Mouse (Mus musculus) embryo, embryonic 11.5 days (tissue): ENCODE data around the gene Adh6a.
"Not testable (repeated sequence)": the region's sequence is repeated elsewhere in the genome, so short reads cannot be mapped to it uniquely, and the experiment has no call there.

ENCODE experiments used
- DNase-seq: peaks from one replicate; pipeline ENCODE4 v3.0.0-alpha.2; 2012; ENCODE audit warnings: low read depth, low spot score

Adh6a gene

DNA sequence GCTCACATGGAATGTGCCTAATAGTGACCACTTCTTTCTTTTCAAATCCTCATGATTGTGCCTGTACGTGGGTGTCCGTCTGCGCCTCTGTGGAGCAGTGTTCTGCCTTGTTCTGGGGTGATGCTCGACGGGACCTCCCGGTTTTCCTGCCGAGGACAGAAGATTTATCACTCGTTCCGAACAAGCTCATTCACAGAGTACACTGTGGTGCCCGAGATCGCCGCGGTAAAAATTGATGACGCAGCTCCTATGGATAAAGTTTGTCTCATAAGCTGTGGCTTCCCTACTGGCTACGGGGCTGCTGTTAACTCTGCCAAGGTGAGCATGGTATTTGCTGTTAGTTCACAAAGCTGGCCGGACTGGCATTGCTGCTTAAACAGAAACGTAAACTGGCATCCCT is 11.9 kb downstream of the Adh6a start:
- no peak for DNase-seq

DNA sequence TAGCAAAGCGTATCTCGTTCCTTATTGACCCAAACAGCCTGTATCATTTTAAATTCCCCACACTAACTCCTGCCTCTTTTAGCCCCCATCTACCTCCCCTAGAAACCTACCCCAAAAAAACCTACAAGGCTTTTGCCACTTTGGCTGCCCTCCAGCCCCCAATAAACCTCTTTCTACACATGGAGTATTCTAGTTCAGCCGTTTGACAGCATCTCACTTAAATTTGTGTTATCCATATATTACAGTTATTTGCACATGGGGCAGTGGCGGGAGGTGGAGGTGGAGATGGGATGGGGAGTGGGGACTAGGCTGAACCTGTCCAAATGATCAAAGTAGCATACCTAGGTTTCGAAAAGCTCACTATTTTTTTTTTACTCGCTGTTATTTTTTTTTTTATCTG is 12.4 kb downstream of the Adh6a start:
- DNase-seq = no peak

DNA sequence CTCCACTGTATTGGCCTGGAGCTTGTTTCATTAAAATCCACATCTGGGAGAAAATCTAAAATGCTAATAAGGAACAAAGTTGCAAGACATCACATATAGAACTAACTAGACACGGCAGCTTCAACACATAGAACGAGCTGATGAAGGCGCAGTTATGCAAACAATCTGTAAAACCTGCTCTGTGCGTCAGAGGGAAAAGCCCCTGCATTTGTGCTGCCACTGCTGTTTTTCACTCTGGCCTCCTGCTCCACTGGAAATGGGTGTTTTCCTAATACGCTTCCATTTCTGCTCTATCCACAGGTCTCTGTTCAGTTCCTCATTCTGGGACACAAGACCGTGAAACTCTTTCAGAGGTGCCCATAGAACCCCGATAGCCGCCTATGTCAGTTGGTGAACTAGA is 20.8 kb downstream of the Adh6a start:
- DNase-seq = no peak

GRCm38 (mm10) chr3:138334320-138334719 is 21.2 kb downstream of the Adh6a start:
- DNase-seq = no peak

DNA sequence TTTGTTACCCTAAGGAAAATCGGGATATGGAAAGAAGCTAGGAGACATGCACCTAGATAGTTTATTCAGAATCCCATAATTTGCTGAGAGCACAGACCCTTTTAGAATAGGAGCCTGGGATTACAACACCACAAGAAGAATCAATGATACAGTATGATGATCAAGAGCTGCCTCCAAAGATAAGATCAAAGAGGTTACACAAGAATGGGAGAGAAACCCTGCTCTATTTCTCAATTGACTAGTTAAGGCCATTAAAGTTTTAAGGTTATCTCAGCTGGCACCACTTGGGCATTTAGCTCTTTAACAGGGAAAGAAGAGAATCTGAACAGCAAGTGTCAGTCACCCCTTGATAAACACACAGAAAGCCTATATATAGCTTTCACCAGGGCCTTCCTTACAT is 22.5 kb downstream of the Adh6a start:
- no peak for DNase-seq

GRCm38 (mm10) chr3:138336104-138336754 is 23.1 kb downstream of the Adh6a start:
- DNase-seq = no peak

- no peak for DNase-seq
Observed at GRCm38 (mm10) chr3:138341471-138341870, 28.4 kb downstream of the Adh6a start, which contains the start of gene Adh6b. TSS of gene Adh6b (plus strand) at chr3:138341775.

DNA sequence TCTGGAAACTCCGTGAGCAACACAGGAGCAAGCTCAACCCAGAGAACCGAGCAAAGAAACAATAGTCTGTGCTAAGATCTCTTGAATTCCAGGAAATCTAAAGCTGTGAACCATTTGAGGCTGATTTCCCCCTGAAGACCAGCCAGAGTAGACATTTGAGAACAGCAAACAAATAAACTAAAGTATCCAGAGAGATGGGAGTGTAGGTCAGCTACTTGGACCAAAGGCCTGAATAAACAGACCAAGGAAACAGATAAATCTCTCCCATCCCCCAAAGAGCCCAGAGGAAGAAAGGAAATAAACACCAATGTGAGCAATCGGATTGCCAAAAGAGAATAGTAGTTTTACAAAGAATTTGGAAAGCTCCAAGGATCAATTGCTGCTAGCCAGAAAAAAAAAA is 34.0 kb downstream of the Adh6a start:
- no peak for DNase-seq

GRCm38 (mm10) chr3:138352012-138352809 is 39.1 kb downstream of the Adh6a start:
- no peak for DNase-seq

- DNase-seq = no peak
Observed at GRCm38 (mm10) chr3:138358856-138359255, 45.8 kb downstream of the Adh6a start.

- no peak for DNase-seq
Observed at GRCm38 (mm10) chr3:138360721-138361120, 47.6 kb downstream of the Adh6a start.

DNA sequence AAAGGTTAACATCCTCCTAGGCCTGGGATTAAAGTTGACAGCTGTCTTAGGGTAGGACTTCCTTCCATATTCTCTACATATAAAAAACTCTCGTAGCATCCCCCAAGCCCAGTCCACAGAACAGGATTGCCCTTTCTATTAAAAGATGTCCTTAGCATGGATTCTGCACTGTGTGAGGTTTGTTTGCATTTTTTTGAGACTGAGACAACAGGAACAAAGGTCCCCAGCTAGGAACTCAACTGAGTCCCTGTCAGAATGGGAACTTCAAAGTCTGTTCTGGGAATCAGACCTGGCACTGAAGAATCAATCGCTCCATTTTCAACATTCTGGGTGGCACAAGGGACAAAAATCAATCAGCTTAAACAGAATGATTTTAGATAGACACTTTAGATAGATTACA is 49.8 kb downstream of the Adh6a start:
- DNase-seq = no peak

DNA sequence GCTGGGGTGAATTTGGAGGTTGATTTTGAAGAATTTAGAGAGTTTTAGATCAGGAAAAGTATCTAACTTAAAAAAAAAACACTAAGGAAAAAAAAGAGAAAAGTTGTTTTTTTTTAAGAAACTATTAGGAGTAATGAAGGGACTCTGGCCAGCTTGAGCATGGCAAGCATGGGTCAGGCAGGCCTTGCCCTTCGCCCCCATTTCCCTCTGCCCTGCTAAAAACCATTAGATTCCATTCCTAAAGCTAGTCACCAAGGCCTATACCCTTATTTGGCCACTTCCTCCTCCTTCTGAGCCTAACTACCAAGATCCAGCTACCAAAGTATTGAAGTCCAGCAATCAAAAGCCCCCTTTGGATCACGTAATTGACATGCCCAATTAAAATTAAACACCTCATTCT is 53.1 kb downstream of the Adh6a start:
- DNase-seq = no peak

- no peak for DNase-seq
Observed at GRCm38 (mm10) chr3:138369546-138369945, 56.5 kb downstream of the Adh6a start.

DNA sequence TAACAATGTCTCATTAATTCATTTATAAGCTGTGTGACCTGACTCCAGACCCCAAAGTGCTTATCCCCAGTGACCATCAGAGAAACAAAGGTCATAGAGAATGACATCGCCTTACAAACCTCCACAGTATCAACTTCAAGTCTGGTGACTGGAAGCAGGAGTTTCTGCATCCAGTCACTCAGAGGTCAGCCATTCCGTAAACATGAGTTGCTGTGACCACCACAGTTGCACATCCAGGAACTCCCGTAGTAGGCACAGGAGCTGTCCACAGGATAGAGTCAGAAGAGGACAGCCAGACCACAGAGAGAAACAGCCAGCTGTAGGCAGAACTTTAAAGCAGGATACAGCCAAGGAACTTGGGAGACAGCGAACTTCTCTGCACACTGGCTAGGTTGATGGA is 57.2 kb downstream of the Adh6a start:
- not testable (repeated sequence) for DNase-seq

- DNase-seq = no peak
Observed at GRCm38 (mm10) chr3:138373920-138374319, 60.8 kb downstream of the Adh6a start.

DNA sequence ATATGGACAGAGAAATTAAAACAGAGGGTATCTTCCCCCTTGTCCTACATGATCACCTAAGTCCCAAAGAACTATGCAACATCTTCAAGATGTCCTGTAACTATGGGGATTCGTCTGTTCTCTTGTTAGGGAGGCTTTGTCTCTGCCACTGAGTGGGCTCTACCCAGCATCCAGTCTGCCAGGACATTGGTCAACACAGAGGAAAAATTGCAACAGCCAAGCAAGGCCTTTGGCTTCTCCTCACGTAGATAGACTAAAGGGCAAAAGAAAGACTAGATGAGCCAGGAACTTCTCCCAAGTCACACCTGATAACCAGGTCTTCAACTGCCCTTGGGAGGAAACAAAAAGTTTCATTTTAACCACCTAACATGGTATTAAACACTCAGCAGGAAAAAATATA is 62.1 kb downstream of the Adh6a start:
- no peak for DNase-seq
